Mouse (Mus musculus) olfactory bulb, adult 2 months (tissue): ENCODE data around the gene Rnf150.

Experiments
- CTCF ChIP-seq: fragments of 200-500 bp; IDR thresholded peaks from 2 replicates; pipeline ENCODE4 v1.5.1; 2012; ENCODE audit warnings: low read depth, mild to moderate bottlenecking, low read length, moderate library complexity; ENCODE audit not compliant: insufficient read depth
- POLR2A ChIP-seq: fragments of 200-500 bp; IDR thresholded peaks from 2 replicates; pipeline ENCODE4 v1.6.1; 2012; ENCODE audit warnings: mild to moderate bottlenecking, low read depth, low read length, moderate library complexity; ENCODE audit not compliant: insufficient read depth

GRCm38 (mm10) chr8:82925286-82925685 lies 62.1 kb downstream of the Rnf150 start:
- no peak for TF ChIP-seq CTCF
- no peak for TF ChIP-seq POLR2A
